ENCODE assay signal across 8 mouse cellular contexts in the genomic region with DNA sequence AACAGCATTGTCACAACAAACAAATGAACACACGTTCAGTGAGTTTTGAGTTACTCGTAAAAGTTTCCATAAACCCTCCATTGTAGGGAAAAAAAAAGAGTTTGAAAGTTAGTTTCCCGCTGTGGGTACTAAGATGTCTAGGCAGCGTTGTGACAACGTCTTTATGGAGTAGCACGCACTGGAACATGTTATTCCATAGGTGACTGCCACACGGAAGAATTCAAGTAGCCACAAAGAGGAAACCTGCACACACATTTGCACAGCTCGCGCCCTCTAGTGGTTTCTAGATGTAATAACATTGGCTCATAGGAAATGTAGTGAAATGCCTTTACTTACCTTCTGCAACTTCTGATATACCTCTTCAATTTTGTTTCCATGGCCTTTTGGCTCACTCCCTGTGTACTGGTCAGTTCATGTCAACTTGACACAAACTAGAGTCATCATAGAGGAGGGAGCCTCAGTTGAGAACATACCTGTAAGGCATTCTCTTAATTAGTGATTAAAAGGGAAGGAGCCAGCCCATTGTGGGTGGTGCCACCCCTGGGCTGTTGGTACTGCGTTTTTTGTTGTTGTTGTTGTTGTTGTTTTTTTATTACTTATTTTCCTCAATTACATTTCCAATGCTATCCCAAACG. TPM values are rescaled to one million over a fixed set of nuclear protein-coding genes. Genes with fewer than 3 reads are reported as not detected.
A peak's percentile ranks its signal among the peaks of the same experiment; 100 is the strongest.
DNase-seq lines count a peak whose midpoint lies in the region; ATAC-seq lines count a peak whose summit lies in the region.

No protein-coding gene starts in this region.

- H3K4me1 ChIP-seq in forebrain, embryonic 13.5 days, result no peaks in the 10 kb centered on the region

- WGBS in forebrain, embryonic 13.5 days, result 24% methylated on average over 11 of the region's 11 CpGs

- H3K9ac ChIP-seq in forebrain, embryonic 13.5 days, result no peak overlapping the region

- DNase-seq in left cerebral cortex, postnatal 14 days (ENCODE audit: low spot score in 2 of 2), result peak; percentile 17 to 19
- no peak for DNase-seq in left cerebral cortex, postnatal 4 days
- peak; percentile 52 for DNase-seq in NIH3T3 (ENCODE audit: low read depth)
- peak; percentile 39 for DNase-seq in kidney, postnatal 14 days
- DNase-seq in naive thymus-derived CD4-positive, alpha-beta T cell, adult 2 months (ENCODE audit: low read depth), result peak; percentile 71
- DNase-seq in urinary bladder, postnatal 25 days (ENCODE audit: low spot score), result no peak
- no peak for DNase-seq in adrenal gland, adult 8-10 months

- no peaks in the 10 kb centered on the region for H3K27me3 ChIP-seq in forebrain, embryonic 13.5 days

- H3K4me2 ChIP-seq in forebrain, embryonic 13.5 days, result peak overlapping the region; percentile 17; the same call in 1 of the 2 replicates

- no peaks in the 10 kb centered on the region for H3K9me3 ChIP-seq in forebrain, embryonic 13.5 days (replicated peaks)

- no peaks in the 10 kb centered on the region for H3K36me3 ChIP-seq in forebrain, embryonic 13.5 days (ENCODE audit: poor library complexity, severe bottlenecking)

- intact Hi-C loops in left cerebral cortex, postnatal 14 days (cut with DNase I), result loop anchor here (10.0 kb wide), 1 partner anchor 610 kb away; no protein-coding TSS in a partner anchor
- intact Hi-C loops in left cerebral cortex, postnatal 4 days (cut with DNase I), result loop anchor here (10.0 kb wide), 1 partner anchor 610 kb away; no protein-coding TSS in a partner anchor

- ATAC-seq in forebrain, embryonic 13.5 days, result peak; percentile 61

- no peak overlapping the region for H3K4me3 ChIP-seq in forebrain, embryonic 13.5 days

- H3K27ac ChIP-seq in forebrain, embryonic 13.5 days, result no peak overlapping the region

RNA-seq across cellular contexts. Expression of a gene that starts 19.3 kb away (rescaled TPM):
- total RNA-seq in left cerebral cortex, postnatal 14 days (2021), result 1 to 10 TPM; 2.0 to 2.2 TPM
- total RNA-seq in left cerebral cortex, postnatal 4 days (2021), result 1 to 10 TPM; 1.2 to 1.4 TPM
- not detected in 2 replicates for polyA plus RNA-seq in forebrain, embryonic 13.5 days (2015; fragmentation: Nextera tagmentation; extraction: Ambion mirVana)
- total RNA-seq in adrenal gland, adult 8-10 months (2022), result 1 to 10 TPM; 3.1 to 5.2 (median 4.3) TPM

RNA-seq across cellular contexts. Expression of a gene that starts 55.7 kb away (rescaled TPM):
- 1 to 10 TPM; 3.5 to 3.8 TPM for total RNA-seq in left cerebral cortex, postnatal 14 days (2021)
- total RNA-seq in left cerebral cortex, postnatal 4 days (2021), result 1 to 10 TPM; 2.5 to 2.8 TPM
- polyA plus RNA-seq in forebrain, embryonic 13.5 days (2015; fragmentation: Nextera tagmentation; extraction: Ambion mirVana), result 0.58 and 0.91 TPM in 2 replicates
- 10 to 100 TPM; 16.1 to 23.3 (median 17.2) TPM for total RNA-seq in adrenal gland, adult 8-10 months (2022)

Comparison
In these comparisons a context has a peak if more than half of its experiments do, and no peak if none do; other contexts are left out.
1. DNase-seq: peak in left cerebral cortex, postnatal 14 days (2 of 2), NIH3T3 (single experiment), kidney, postnatal 14 days (single experiment) and naive thymus-derived CD4-positive, alpha-beta T cell, adult 2 months (single experiment); none in left cerebral cortex, postnatal 4 days (single experiment), urinary bladder, postnatal 25 days (single experiment) and adrenal gland, adult 8-10 months (single experiment).